Mouse (Mus musculus) pancreas, adult 10 weeks (tissue): Measurements from ENCODE around the gene 2610001J05Rik. TPM values are rescaled to one million over a fixed set of nuclear protein-coding genes. Genes with fewer than 3 reads are reported as not detected.

Source experiments
- polyA plus RNA-seq: library from polyadenylated mRNA; stranded (reverse); fragments of 350-450 nt; fragmentation: Illumina TruSeq; extraction: RNeasy Lipid Tissue Mini Kit (QIAGEN cat#74804); gene quantifications from one replicate; pipeline ENCODE4 v1.2.3, GENCODE M21; 2015; ENCODE audit warnings: low read depth, low replicate concordance; ENCODE audit not compliant: insufficient read depth

The 2610001J05Rik gene
- polyA plus RNA-seq: 11.8 TPM

GRCm38 (mm10) chr6:13870919-13871624 is at the start of gene 2610001J05Rik:
Gene 2610001J05Rik (minus strand): TSS chr6:13871518.

GRCm38 (mm10) chr6:13839345-13840054 is 31.8 kb downstream of the 2610001J05Rik start, which contains the start of gene Gpr85:
Gene Gpr85 (minus strand): TSS chr6:13839942.

Other genes with a start within 250 kb of the 2610001J05Rik start
- gene Bmt2, start 193.6 kb downstream of the 2610001J05Rik start, polyA plus RNA-seq: 1.9 TPM
- 0.63 TPM for gene Gpr85, start 31.6 kb downstream of the 2610001J05Rik start, polyA plus RNA-seq